Mouse (Mus musculus) natural killer cell, adult 2 months (primary cell): Measurements from ENCODE around the gene Plod1.

Source experiments
- DNase-seq, 2 experiments: peaks; one replicate each; pipeline ENCODE4 v3.0.0; 2022; ENCODE audit warnings: low spot score in 2 of 2

Gene Plod1

GRCm38 (mm10) chr4:147936331-147936954 lies at the start of gene Plod1:
Gene Plod1 (minus strand): TSS chr4:147936767.
- peak; percentile 39 to 53 for DNase-seq

- DNase-seq, result no peak
Observed at GRCm38 (mm10) chr4:147985205-147986132, 48.9 kb upstream of the Plod1 start, which contains the start of gene Nppb. Gene Nppb (plus strand): TSS chr4:147985788.

GRCm38 (mm10) chr4:147979441-147979860 lies 42.9 kb upstream of the Plod1 start:
- DNase-seq, result no peak

- no peak for DNase-seq
Observed at GRCm38 (mm10) chr4:147978391-147978790, 41.8 kb upstream of the Plod1 start.

GRCm38 (mm10) chr4:147977726-147978125 lies 41.2 kb upstream of the Plod1 start:
- DNase-seq, result no peak

- DNase-seq, result no peak
Observed at GRCm38 (mm10) chr4:147976237-147976636, 39.7 kb upstream of the Plod1 start.

GRCm38 (mm10) chr4:147969337-147969736 lies 32.8 kb upstream of the Plod1 start:
- no peak for DNase-seq

- no peak for DNase-seq
Observed at GRCm38 (mm10) chr4:147968816-147969215, 32.2 kb upstream of the Plod1 start.

GRCm38 (mm10) chr4:147965712-147966111 lies 29.1 kb upstream of the Plod1 start:
- DNase-seq, result no peak

- no peak for DNase-seq
Observed at GRCm38 (mm10) chr4:147963623-147964022, 27.1 kb upstream of the Plod1 start.

GRCm38 (mm10) chr4:147962781-147963180 lies 26.2 kb upstream of the Plod1 start:
- no peak for DNase-seq

GRCm38 (mm10) chr4:147959881-147960831 lies 23.6 kb upstream of the Plod1 start:
- peak; percentile 20 to 45 for DNase-seq

- DNase-seq, result no peak
Observed at GRCm38 (mm10) chr4:147957141-147957540, 20.6 kb upstream of the Plod1 start.

GRCm38 (mm10) chr4:147953590-147953989 lies 17.0 kb upstream of the Plod1 start:
- peak in 1 of 2 experiments; percentile 19 for DNase-seq

- DNase-seq, result no peak
Observed at GRCm38 (mm10) chr4:147947511-147947910, 10.9 kb upstream of the Plod1 start.

- no peak for DNase-seq
Observed at GRCm38 (mm10) chr4:147943005-147943404, 6.4 kb upstream of the Plod1 start.

- DNase-seq, result peak; percentile 18 to 26
Observed at GRCm38 (mm10) chr4:147941045-147942020, 4.8 kb upstream of the Plod1 start.

- peak; percentile 81 to 84 for DNase-seq
Observed at GRCm38 (mm10) chr4:147940576-147941044, 4.0 kb upstream of the Plod1 start, which contains the start of gene 2510039O18Rik. Gene 2510039O18Rik (plus strand): TSS chr4:147940895.

- no peak for DNase-seq
Observed at GRCm38 (mm10) chr4:147940111-147940510, 3.5 kb upstream of the Plod1 start.
